Mouse (Mus musculus) lung, postnatal 10 days (tissue): ENCODE data around the gene Cd47.

Source experiments
- DNase-seq: peaks from one replicate; pipeline ENCODE4 v3.0.0; 2021

The Cd47 gene

DNA sequence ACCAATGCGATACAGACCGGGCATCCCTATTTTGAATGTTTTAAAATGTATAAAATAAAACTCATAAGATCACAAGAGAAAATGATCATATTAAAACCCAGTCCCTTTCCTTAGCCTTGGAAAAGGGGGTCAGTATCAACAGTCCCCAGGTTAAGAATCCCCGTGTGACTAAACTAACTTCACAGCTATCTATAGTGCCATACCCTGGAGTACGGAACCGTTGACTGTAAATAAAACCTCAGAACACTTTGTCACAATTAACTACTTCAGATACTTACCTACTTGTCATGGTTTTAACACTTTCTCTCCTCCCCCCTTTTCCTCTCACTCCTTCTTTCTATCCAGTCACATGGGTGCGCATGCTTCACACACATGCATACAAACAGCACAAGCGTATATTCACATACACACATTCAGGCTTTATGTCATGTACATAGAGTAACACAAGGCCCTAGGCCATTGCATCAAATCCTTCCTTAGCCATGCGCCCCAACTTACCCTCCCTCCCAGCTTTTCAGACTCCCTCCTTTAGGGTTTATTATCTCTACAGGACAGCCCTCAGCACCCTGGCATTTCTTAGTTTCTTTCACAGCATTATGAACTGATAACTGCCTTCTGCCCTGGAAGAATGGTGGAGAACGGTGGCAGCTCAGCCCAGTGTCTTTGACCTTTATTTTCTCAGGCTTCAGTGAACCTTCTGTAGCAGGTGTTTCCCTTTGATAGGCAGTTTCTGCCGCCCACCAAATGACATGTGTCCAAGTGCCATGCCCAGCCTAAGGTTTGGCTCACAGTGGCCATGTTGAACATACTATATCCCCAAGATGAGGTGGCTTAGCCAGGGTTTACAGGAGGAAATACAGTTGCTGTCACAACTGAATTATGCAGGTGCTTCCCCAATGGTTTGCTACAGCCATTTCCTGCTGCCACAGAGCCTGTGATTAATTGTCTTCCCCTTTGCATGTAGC, at the start of gene Cd47:
Cd47 (plus strand) TSS at position 937 of the 965 bp plus-strand sequence.
- DNase-seq = peak; percentile 41

DNA sequence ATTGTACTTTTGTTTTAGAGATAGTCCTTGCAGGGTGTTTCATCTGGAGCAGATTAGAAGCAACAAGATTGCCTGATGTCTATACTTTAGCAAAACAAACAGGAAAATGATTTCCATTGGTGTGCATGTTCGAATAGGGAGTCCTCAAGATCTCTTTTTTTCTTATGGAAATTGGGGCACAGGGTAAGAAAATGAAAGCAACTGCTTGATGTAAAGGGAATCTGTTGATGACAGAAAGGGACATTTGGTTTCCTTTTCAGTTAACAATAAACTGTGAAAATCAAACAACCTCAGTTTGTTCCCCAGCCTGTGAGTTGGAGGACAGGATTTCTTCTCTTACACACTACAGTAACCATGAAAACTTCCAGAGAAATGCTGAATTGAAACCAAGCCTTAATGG, 47.4 kb upstream of the Cd47 start:
- DNase-seq = no peak

GRCm38 (mm10) chr16:49753318-49753717, 47.0 kb upstream of the Cd47 start:
- DNase-seq = no peak

DNA sequence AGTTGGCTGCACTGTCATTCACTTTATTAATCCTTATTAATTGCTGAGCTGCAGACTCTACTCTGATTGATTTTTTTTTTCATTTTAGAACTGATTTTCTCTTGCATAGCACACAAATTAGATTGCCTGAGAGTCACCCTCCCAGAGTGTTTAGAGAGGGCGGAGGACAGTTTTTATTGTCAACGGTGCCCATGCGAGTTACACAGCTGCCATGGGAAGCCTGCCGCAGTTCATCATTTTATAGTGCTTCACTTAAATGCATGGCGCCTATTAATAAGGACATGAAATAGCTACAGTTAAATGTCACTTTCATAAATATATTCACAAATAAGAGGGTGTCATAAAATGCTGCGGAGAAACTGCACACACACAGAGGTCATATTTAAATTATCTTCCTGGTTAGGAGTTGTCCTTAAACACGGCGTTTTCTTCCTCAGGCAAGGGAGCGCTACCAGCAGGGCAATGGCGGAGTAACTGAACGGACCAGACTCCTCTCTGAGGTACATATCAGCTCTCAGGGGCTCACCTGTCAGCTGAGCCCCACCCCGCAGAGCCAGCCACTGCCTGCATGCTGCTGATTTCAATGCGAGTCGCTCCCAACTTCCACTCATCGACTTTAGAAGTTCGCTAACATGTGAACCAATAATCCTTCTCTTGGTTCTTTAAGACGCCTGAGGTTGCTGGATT, 39.7 kb upstream of the Cd47 start:
- DNase-seq = no peak

DNA sequence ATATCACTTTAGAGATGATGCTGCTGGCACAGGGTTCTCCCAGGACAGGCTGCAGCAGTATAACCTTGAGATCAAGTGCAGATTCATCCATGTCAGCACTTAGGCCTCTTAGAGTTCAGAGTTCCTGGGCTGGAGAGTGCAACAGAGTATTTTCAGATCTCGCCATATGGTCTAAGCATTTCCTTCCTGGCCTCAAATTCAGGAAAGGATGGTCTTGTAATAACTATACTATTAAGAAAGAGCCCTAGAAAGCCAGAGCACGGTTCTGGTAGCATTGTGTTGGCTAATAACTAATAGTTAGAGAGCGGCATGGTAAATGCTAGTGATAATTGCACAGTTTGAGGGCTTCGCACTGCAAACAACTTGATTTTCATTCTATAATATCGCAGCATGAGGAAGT, 38.4 kb upstream of the Cd47 start:
- DNase-seq = no peak

- DNase-seq = peak; percentile 72
These were observed 34.0 kb upstream of the Cd47 start for GRCm38 (mm10) chr16:49766326-49766725.

GRCm38 (mm10) chr16:49768491-49769031, 31.8 kb upstream of the Cd47 start:
- no peak for DNase-seq

GRCm38 (mm10) chr16:49769831-49770261, 30.5 kb upstream of the Cd47 start:
- peak; percentile 8 for DNase-seq

- DNase-seq = no peak
These were observed 29.8 kb upstream of the Cd47 start for GRCm38 (mm10) chr16:49770320-49771189.

DNA sequence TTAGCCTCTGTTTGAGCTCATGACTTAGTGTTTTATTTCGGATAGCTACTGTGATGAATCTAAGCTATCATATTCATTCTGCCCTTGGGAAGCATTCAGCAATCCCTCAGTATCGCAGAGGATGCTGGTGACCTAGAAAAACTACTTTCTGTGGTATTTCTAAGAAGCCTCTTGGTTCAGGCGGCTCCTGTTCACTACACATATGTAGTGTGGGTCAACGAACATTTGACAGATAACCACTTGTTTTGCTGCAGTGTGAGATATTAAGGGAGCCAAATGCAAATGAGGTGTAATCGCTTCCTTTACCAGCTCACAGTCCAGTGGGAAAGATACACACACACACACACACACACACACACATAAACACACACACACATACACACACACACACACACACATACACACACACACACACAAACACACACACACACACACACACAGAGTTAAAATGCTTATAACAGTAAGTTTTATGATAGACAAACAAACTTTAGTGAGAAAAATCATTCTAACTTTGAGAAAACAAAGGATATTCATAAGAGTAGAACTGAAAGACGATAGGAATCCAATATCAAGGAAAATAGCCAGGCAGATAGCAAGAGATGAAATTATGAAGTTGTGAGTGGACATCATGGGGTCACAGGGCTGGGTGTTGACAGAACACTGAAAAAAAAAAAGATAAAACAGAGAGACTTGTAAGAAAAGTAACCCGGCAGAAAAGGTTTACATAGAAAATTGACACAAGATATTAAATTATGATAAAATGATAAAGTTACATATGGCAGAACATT, 28.5 kb upstream of the Cd47 start:
- no peak for DNase-seq

GRCm38 (mm10) chr16:49772576-49772975, 27.8 kb upstream of the Cd47 start:
- no peak for DNase-seq

GRCm38 (mm10) chr16:49773068-49773467, 27.3 kb upstream of the Cd47 start:
- no peak for DNase-seq

DNA sequence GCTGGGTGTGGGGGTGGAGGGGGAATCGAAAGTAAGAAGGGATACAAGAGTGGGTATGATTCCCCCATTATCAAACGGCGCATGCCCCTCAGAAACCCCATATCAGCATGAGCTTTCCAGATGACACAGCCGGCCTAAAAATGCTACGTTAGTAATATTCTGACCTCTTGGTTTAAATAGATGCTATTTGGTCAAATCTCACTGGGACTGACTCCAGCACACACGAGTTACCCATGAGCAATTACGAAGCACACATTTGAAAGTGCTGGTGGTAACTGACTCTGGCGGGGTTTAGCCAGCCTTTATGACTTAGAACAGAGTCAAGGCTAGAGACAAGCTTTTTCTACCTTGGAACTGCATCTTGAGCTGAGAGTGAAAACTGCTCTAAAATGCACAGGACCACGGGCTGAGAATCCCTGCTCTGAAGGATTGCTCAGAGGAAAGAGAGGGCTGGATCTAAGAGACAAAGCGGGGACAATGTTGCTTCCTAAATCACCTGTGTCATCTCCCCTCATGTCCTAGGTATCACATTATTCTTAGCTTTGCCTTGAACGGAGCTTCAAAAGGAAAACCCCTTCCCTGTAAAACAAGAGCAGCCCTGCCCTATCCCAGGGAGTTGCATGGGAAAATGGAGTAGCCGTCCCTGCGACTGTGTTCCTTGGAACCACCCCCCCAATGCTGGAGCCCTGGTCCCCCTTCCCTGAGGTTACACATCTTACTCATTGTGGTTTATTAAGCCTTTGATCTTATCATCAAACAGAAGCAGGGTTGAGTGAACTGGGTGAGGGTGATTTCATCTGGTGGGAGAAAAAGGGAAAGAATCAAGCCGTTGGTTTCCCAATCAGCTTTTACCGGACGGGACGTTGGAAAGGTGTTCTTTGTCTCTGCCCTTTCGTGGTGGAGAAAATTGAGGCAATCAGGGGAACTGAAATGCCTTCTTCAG, 26.0 kb upstream of the Cd47 start:
- no peak for DNase-seq

- DNase-seq = no peak
These were observed 25.0 kb upstream of the Cd47 start for GRCm38 (mm10) chr16:49775002-49775966.

DNA sequence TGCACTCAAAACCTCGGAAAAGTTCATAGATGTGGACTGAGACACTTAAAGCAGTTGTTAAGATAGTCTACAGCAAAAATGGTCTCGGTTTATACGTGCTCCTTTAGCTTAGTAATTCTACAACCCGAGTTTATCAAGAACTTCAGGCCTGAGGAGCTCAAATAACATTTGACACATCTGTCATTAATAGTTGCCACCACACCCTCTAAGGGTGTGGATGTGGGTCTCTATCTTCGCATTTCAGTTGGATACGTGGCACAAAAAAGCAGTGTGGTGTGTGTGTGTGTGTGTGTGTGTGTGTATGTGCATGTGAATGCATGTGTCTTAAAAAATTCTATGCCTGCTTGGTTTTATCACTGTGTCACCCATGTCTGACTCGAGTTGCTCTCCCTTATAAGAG, 23.4 kb upstream of the Cd47 start:
- DNase-seq = no peak

- no peak for DNase-seq
These were observed 18.7 kb upstream of the Cd47 start for GRCm38 (mm10) chr16:49781556-49782156.

DNA sequence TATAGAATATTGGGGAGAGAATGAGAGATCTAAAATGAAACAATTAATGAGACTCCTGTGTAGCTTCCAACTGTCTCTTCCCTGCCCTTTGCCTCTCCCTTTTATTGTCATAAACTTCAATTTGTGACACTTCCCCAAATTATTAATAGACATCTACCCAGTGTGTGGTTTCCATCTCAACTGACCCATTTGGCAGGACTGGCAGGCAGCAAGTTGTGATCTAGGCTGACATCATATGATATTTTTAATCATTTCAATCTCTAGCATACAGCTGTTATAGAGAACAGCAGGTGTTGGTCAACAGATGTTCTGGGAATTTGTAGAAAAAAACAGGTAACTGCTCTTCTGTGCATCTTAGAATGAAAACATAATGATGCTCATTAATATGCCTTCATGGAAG, 17.0 kb upstream of the Cd47 start:
- no peak for DNase-seq

DNA sequence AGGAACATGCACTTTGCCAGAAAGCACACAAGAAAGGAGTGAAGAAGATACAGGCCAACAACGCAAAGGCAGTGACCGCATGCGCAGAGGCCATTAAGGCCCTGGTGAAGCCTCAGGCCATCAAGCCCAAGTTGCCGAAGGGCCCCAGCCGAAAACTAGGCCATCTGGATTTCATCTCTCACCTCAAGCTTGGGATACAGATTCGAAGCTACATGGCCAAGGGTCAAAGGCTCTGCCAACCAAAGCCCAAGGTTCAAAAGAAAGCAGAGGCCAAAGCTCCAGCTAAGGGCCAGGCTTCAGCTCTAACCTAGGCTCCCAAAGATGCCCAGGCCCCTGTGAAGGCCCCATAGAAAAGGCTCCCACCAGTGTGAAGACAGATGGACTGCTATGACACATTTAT, 14.2 kb upstream of the Cd47 start:
- DNase-seq = no peak

DNA sequence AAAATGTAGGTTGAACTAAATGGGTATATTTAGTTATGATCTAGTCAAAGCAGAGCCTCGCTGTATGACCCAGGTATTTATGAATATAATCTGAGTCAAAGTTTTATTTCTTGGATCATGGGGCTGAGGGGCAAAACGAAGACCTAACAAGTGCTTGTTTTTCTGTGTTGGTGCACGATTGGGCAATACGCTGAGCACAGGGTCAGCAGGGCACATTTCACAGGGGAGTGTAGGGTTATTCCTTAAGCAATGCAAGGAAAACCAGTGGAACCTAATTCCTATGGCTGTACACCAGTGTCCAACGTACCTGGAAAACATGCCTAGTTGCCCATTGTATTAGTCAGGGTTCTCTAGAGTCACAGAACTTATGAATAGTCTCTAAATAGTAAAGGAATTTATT, 12.6 kb upstream of the Cd47 start:
- DNase-seq = no peak
